Mouse (Mus musculus) thymus, adult 2 months (tissue): Measurements from ENCODE around the gene Fndc3b. TPM values are rescaled to one million over a fixed set of nuclear protein-coding genes. Genes with fewer than 3 reads are reported as not detected.
"Not testable (repeated sequence)": the region's sequence is repeated elsewhere in the genome, so short reads cannot be mapped to it uniquely, and the experiment has no call there.

Source experiments
- DNase-seq: peaks from one replicate; pipeline ENCODE4 v3.0.0; 2021
- H3K27ac ChIP-seq: fragments of 200-500 bp; 2 replicates; pipeline ENCODE4 v1.5.1; 2012; ENCODE audit warnings: low read length, control low read depth; ENCODE audit not compliant: control insufficient read depth, insufficient read depth
- H3K27me3 ChIP-seq: fragments of 200-500 bp; 2 replicates; pipeline ENCODE4 v1.6.1; 2012; ENCODE audit warnings: mild to moderate bottlenecking, low read length, moderate library complexity, mixed read lengths; ENCODE audit not compliant: control insufficient read depth, insufficient read depth
- H3K36me3 ChIP-seq: fragments of 200-500 bp; 2 replicates; pipeline ENCODE4 v1.6.1; 2012; ENCODE audit warnings: mild to moderate bottlenecking, low read length, moderate library complexity; ENCODE audit not compliant: control insufficient read depth, insufficient read depth
- H3K4me1 ChIP-seq: fragments of 200-500 bp; replicated peaks from 2 replicates; pipeline ENCODE4 v1.6.1; 2012; ENCODE audit warnings: low read length; ENCODE audit not compliant: control insufficient read depth, insufficient read depth
- H3K4me3 ChIP-seq: fragments of 200-500 bp; 2 replicates; pipeline ENCODE4 v1.5.1; 2012; ENCODE audit warnings: mild to moderate bottlenecking, low read length, control low read depth, moderate library complexity; ENCODE audit not compliant: control insufficient read depth, insufficient read depth
- CTCF ChIP-seq: fragments of 200-500 bp; IDR thresholded peaks from 2 replicates; pipeline ENCODE4 v1.5.1; 2012; ENCODE audit warnings: mild to moderate bottlenecking, control low read depth, low read length, moderate library complexity, borderline replicate concordance; ENCODE audit not compliant: control insufficient read depth, poor library complexity, insufficient read depth; ENCODE audit errors: extremely low read depth
- POLR2A ChIP-seq: fragments of 200-500 bp; IDR thresholded peaks from 2 replicates; pipeline ENCODE4 v1.6.1; 2012; ENCODE audit warnings: mild to moderate bottlenecking, low read length, control low read depth, moderate library complexity; ENCODE audit not compliant: control insufficient read depth, poor library complexity, insufficient read depth; ENCODE audit errors: extremely low read depth
- WGBS: fragments of 180-500 bp; shearing (Covaris S2); methylation state at CpG from one replicate; pipeline ENCODE4 v1.1.7; 2018; 5-methylcytosine and 5-hydroxymethylcytosine counted together
- polyA plus RNA-seq: library from polyadenylated mRNA; depleted of rRNA; stranded (reverse); fragments of >200 nt; gene quantifications from 2 replicates; pipeline ENCODE4 v1.2.3, GENCODE M21; 2012

The Fndc3b gene
- polyA plus RNA-seq, 1 experiment, result 4.7 TPM

GRCm38 (mm10) chr3:27413566-27413965 lies 297.5 kb downstream of the Fndc3b start:
- 88% methylated on average over 3 of the region's 3 CpGs for WGBS
- TF ChIP-seq CTCF, result no peak
- TF ChIP-seq POLR2A, result no peak

GRCm38 (mm10) chr3:27411286-27411685 lies 299.8 kb downstream of the Fndc3b start:
- Histone ChIP-seq H3K4me1 (no peaks in the 10 kb centered on the region), H3K27me3 (no peaks in the 10 kb centered on the region), H3K36me3 (no peaks in the 10 kb centered on the region), H3K4me3 (no peak overlapping the region), H3K27ac (no peak overlapping the region)
- TF ChIP-seq CTCF (no peak), POLR2A (no peak)
- DNase-seq, result no peak
- WGBS, result 90% methylated on average over 2 of the region's 2 CpGs

More at GRCm38 (mm10) chr3:27413566-27413965, 297.5 kb downstream of the Fndc3b start:
- Histone ChIP-seq H3K27me3 (no peaks in the 10 kb centered on the region), H3K4me1 (no peaks in the 10 kb centered on the region), H3K27ac (no peak overlapping the region), H3K36me3 (no peaks in the 10 kb centered on the region), H3K4me3 (no peak overlapping the region)
- no peak for DNase-seq

GRCm38 (mm10) chr3:27408564-27408963 lies 302.5 kb downstream of the Fndc3b start:
- no peak for TF ChIP-seq POLR2A
- no peak for TF ChIP-seq CTCF
- Histone ChIP-seq H3K27me3 (no peaks in the 10 kb centered on the region), H3K4me3 (no peak overlapping the region), H3K27ac (no peak overlapping the region), H3K4me1 (no peaks in the 10 kb centered on the region), H3K36me3 (no peaks in the 10 kb centered on the region)
- DNase-seq, result no peak
- WGBS, result 80% methylated on average over 2 of the region's 2 CpGs

- Histone ChIP-seq H3K4me1 (no peaks in the 10 kb centered on the region), H3K36me3 (no peaks in the 10 kb centered on the region), H3K4me3 (no peak overlapping the region), H3K27ac (no peak overlapping the region), H3K27me3 (no peaks in the 10 kb centered on the region)
- no peak for DNase-seq
- TF ChIP-seq CTCF, result no peak
- no peak for TF ChIP-seq POLR2A
- 91% methylated on average over 3 of the region's 3 CpGs for WGBS
Measured at GRCm38 (mm10) chr3:27406440-27406839, 304.7 kb downstream of the Fndc3b start.

- not testable (repeated sequence) for H3K27ac ChIP-seq, H3K36me3 ChIP-seq, H3K4me3 ChIP-seq, H3K4me1 ChIP-seq, H3K27me3 ChIP-seq, DNase-seq
- 97% methylated on average over 3 of the region's 3 CpGs for WGBS
Measured at GRCm38 (mm10) chr3:27400996-27401395, 310.1 kb downstream of the Fndc3b start.

GRCm38 (mm10) chr3:27389923-27390322 lies 321.2 kb downstream of the Fndc3b start:
- no peak for TF ChIP-seq CTCF
- TF ChIP-seq POLR2A, result no peak
- no peaks in the 10 kb centered on the region for H3K27me3 ChIP-seq
- WGBS, result 85% methylated on average over 1 of the region's 1 CpGs
- DNase-seq, result no peak
- H3K4me1 ChIP-seq, result no peaks in the 10 kb centered on the region
- no peaks in the 10 kb centered on the region for H3K36me3 ChIP-seq
- no peak overlapping the region for H3K27ac ChIP-seq
- no peak overlapping the region for H3K4me3 ChIP-seq

- WGBS, result 75% methylated on average over 3 of the region's 3 CpGs
- no peaks in the 10 kb centered on the region for H3K36me3 ChIP-seq
- no peaks in the 10 kb centered on the region for H3K27me3 ChIP-seq
- DNase-seq, result no peak
- H3K4me1 ChIP-seq, result no peaks in the 10 kb centered on the region
- H3K27ac ChIP-seq, result no peak overlapping the region
- H3K4me3 ChIP-seq, result no peak overlapping the region
- no peak for TF ChIP-seq CTCF
- no peak for TF ChIP-seq POLR2A
Measured at GRCm38 (mm10) chr3:27384836-27385235, 326.3 kb downstream of the Fndc3b start.
